Mouse (Mus musculus): ENCODE data around the gene Hcn1. TPM values are rescaled to one million over a fixed set of nuclear protein-coding genes. Genes with fewer than 3 reads are reported as not detected.
A peak's percentile ranks its signal among the peaks of the same experiment; 100 is the strongest.

Hcn1 gene
- polyA plus RNA-seq (2015; fragmentation: Nextera tagmentation; extraction: Ambion mirVana): 0.04 and 0.07 TPM in 2 replicates

- peak; percentile 95 for ATAC-seq (ENCODE audit: low FRiP score, low TSS enrichment)
- H3K36me3 ChIP-seq (ENCODE audit: control insufficient read depth, insufficient read depth, low read length): no peaks in the 10 kb centered on the region
- WGBS: under 1% methylated on average over 42 of the region's 45 CpGs
- H3K4me2 ChIP-seq (replicated peaks; ENCODE audit: low read depth): peak within 1 kb of the TSS; percentile 81
- peaks cover 7% of the 10 kb centered on the region; the same call in 1 of the 2 replicates for H3K27me3 ChIP-seq (ENCODE audit: control insufficient read depth, insufficient read depth, low read length)
- TF ChIP-seq CTCF (IDR thresholded peaks at IDR 0.05; ENCODE audit: low read depth) (peak; percentile 69), EP300 (optimal IDR thresholded peaks at IDR 0.05) (no peak)
- H3K4me3 ChIP-seq (ENCODE audit: low read depth, low read length): peak within 1 kb of the TSS; percentile 49
- no peaks in the 10 kb centered on the region for H3K9me3 ChIP-seq (ENCODE audit: control insufficient read depth, low read length)
- peak; percentile 79 for DNase-seq (ENCODE audit: low spot score)
- H3K9ac ChIP-seq (ENCODE audit: low read length): no peak within 1 kb of the TSS
- no peak within 1 kb of the TSS for H3K27ac ChIP-seq (replicated peaks)
- H3K4me1 ChIP-seq (replicated peaks; ENCODE audit: control insufficient read depth, insufficient read depth): no peaks in the 10 kb centered on the region
These were observed at the start of gene Hcn1 for GRCm38 (mm10) chr13:117602181-117602580. Gene Hcn1 (plus strand): TSS chr13:117602320.

GRCm38 (mm10) chr13:117567251-117567650 lies 34.9 kb upstream of the Hcn1 start:
- Histone ChIP-seq H3K9ac (ENCODE audit: low read length) (no peak overlapping the region), H3K27me3 (ENCODE audit: control insufficient read depth, insufficient read depth, low read length) (no peaks in the 10 kb centered on the region), H3K4me1 (replicated peaks; ENCODE audit: control insufficient read depth, insufficient read depth) (no peaks in the 10 kb centered on the region), H3K4me3 (ENCODE audit: low read depth, low read length) (no peak overlapping the region), H3K36me3 (ENCODE audit: control insufficient read depth, insufficient read depth, low read length) (no peaks in the 10 kb centered on the region), H3K4me2 (replicated peaks; ENCODE audit: low read depth) (no peak overlapping the region), H3K27ac (replicated peaks) (no peak overlapping the region), H3K9me3 (ENCODE audit: control insufficient read depth, low read length) (no peaks in the 10 kb centered on the region)
- ATAC-seq (ENCODE audit: low FRiP score, low TSS enrichment) (no peak), DNase-seq (ENCODE audit: low spot score) (no peak)
- WGBS: 75% methylated on average over 8 of the region's 8 CpGs
- no peak for TF ChIP-seq EP300 (optimal IDR thresholded peaks at IDR 0.05)
- no peak for TF ChIP-seq CTCF (IDR thresholded peaks at IDR 0.05; ENCODE audit: low read depth)

- WGBS: 59% methylated on average over 3 of the region's 3 CpGs
- no peaks in the 10 kb centered on the region for H3K4me1 ChIP-seq (replicated peaks; ENCODE audit: control insufficient read depth, insufficient read depth)
- no peak overlapping the region for H3K27ac ChIP-seq (replicated peaks)
- no peak for DNase-seq (ENCODE audit: low spot score)
- H3K4me3 ChIP-seq (ENCODE audit: low read depth, low read length): no peak overlapping the region
- no peaks in the 10 kb centered on the region for H3K27me3 ChIP-seq (ENCODE audit: control insufficient read depth, insufficient read depth, low read length)
- no peak for ATAC-seq (ENCODE audit: low FRiP score, low TSS enrichment)
- TF ChIP-seq EP300 (optimal IDR thresholded peaks at IDR 0.05): no peak
- no peak for TF ChIP-seq CTCF (IDR thresholded peaks at IDR 0.05; ENCODE audit: low read depth)
- H3K9ac ChIP-seq (ENCODE audit: low read length): no peak overlapping the region
- H3K36me3 ChIP-seq (ENCODE audit: control insufficient read depth, insufficient read depth, low read length): no peaks in the 10 kb centered on the region
- H3K9me3 ChIP-seq (ENCODE audit: control insufficient read depth, low read length): no peaks in the 10 kb centered on the region
- H3K4me2 ChIP-seq (replicated peaks; ENCODE audit: low read depth): no peak overlapping the region
These were observed 30.4 kb upstream of the Hcn1 start for GRCm38 (mm10) chr13:117571747-117572146.

- TF ChIP-seq CTCF (IDR thresholded peaks at IDR 0.05; ENCODE audit: low read depth): no peak
- TF ChIP-seq EP300 (optimal IDR thresholded peaks at IDR 0.05): no peak
- Histone ChIP-seq H3K27ac (replicated peaks) (no peak overlapping the region), H3K4me2 (replicated peaks; ENCODE audit: low read depth) (no peak overlapping the region), H3K27me3 (ENCODE audit: control insufficient read depth, insufficient read depth, low read length) (no peaks in the 10 kb centered on the region), H3K4me1 (replicated peaks; ENCODE audit: control insufficient read depth, insufficient read depth) (no peaks in the 10 kb centered on the region), H3K9ac (ENCODE audit: low read length) (no peak overlapping the region), H3K4me3 (ENCODE audit: low read depth, low read length) (no peak overlapping the region), H3K36me3 (ENCODE audit: control insufficient read depth, insufficient read depth, low read length) (no peaks in the 10 kb centered on the region), H3K9me3 (ENCODE audit: control insufficient read depth, low read length) (no peaks in the 10 kb centered on the region)
- WGBS: 64% methylated on average over 10 of the region's 10 CpGs
- ATAC-seq (ENCODE audit: low FRiP score, low TSS enrichment) (no peak), DNase-seq (ENCODE audit: low spot score) (no peak)
These were observed 7.5 kb upstream of the Hcn1 start for GRCm38 (mm10) chr13:117594494-117595182.

GRCm38 (mm10) chr13:117595183-117595532 lies 7.0 kb upstream of the Hcn1 start:
- Histone ChIP-seq H3K9me3 (ENCODE audit: control insufficient read depth, low read length) (no peaks in the 10 kb centered on the region), H3K4me3 (ENCODE audit: low read depth, low read length) (no peak overlapping the region), H3K36me3 (ENCODE audit: control insufficient read depth, insufficient read depth, low read length) (no peaks in the 10 kb centered on the region), H3K27me3 (ENCODE audit: control insufficient read depth, insufficient read depth, low read length) (no peaks in the 10 kb centered on the region), H3K4me1 (replicated peaks; ENCODE audit: control insufficient read depth, insufficient read depth) (no peaks in the 10 kb centered on the region), H3K27ac (replicated peaks) (no peak overlapping the region), H3K4me2 (replicated peaks; ENCODE audit: low read depth) (no peak overlapping the region), H3K9ac (ENCODE audit: low read length) (no peak overlapping the region)
- DNase-seq (ENCODE audit: low spot score) (no peak), ATAC-seq (ENCODE audit: low FRiP score, low TSS enrichment) (no peak)
- TF ChIP-seq CTCF (IDR thresholded peaks at IDR 0.05; ENCODE audit: low read depth): no peak
- TF ChIP-seq EP300 (optimal IDR thresholded peaks at IDR 0.05): no peak
- 39% methylated on average over 3 of the region's 3 CpGs for WGBS

GRCm38 (mm10) chr13:117601331-117601965 lies 672 bp upstream of the Hcn1 start:
- H3K4me1 ChIP-seq (replicated peaks; ENCODE audit: control insufficient read depth, insufficient read depth): no peaks in the 10 kb centered on the region
- H3K4me2 ChIP-seq (replicated peaks; ENCODE audit: low read depth): no peak overlapping the region
- H3K27ac ChIP-seq (replicated peaks): no peak overlapping the region
- TF ChIP-seq CTCF (IDR thresholded peaks at IDR 0.05; ENCODE audit: low read depth) (no peak), EP300 (optimal IDR thresholded peaks at IDR 0.05) (no peak)
- no peaks in the 10 kb centered on the region for H3K36me3 ChIP-seq (ENCODE audit: control insufficient read depth, insufficient read depth, low read length)
- H3K9me3 ChIP-seq (ENCODE audit: control insufficient read depth, low read length): no peaks in the 10 kb centered on the region
- H3K4me3 ChIP-seq (ENCODE audit: low read depth, low read length): no peak overlapping the region
- H3K27me3 ChIP-seq (ENCODE audit: control insufficient read depth, insufficient read depth, low read length): peaks cover 7% of the 10 kb centered on the region; the same call in 1 of the 2 replicates
- DNase-seq (ENCODE audit: low spot score) (no peak), ATAC-seq (ENCODE audit: low FRiP score, low TSS enrichment) (no peak)
- H3K9ac ChIP-seq (ENCODE audit: low read length): no peak overlapping the region
- 33% methylated on average over 9 of the region's 9 CpGs for WGBS
